Mouse (Mus musculus): Measurements from ENCODE around the gene Gtse1.

DNA sequence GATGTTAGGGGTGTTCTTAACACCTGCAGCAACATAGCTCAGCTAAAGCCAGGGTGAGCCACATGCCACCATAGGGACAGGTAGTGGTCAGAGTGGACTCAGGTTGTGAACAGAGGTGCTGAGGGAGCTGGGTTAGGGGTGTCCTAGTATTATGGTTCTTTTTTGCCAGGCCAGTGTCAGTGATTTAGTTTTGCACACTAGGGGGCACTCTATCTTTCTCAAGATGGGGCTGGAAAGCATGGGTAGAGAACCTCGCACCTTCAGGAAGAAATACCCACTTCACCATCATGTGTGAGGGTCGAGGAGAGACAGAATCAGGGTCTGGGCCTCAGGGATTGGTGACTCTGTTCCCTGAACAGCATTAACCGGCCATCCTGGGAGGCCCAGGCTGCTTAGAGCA lies 24.2 kb upstream of the Gtse1 start:
- peak; percentile 48 for TF ChIP-seq CTCF (conservative IDR thresholded peaks at IDR 0.05; ENCODE audit: low read length)
- TF ChIP-seq NANOG (IDR thresholded peaks at IDR 0.05; ENCODE audit: borderline replicate concordance, low read length) = no peak

Data from E14TG2a.4 (cell line).